Mouse (Mus musculus) liver, postnatal 0 days (tissue): ENCODE measurements around the gene Hnrnph3.

Experiments used
- CTCF ChIP-seq: sonication (generic); IDR thresholded peaks from 2 replicates; pipeline ENCODE4 v1.5.1; 2016; ENCODE audit warnings: antibody characterized with exemption, low read depth
- EP300 ChIP-seq: IDR thresholded peaks from 2 replicates; pipeline ENCODE4 v1.6.1; 2016; ENCODE audit warnings: antibody characterized with exemption, low read depth, mild to moderate bottlenecking

DNA sequence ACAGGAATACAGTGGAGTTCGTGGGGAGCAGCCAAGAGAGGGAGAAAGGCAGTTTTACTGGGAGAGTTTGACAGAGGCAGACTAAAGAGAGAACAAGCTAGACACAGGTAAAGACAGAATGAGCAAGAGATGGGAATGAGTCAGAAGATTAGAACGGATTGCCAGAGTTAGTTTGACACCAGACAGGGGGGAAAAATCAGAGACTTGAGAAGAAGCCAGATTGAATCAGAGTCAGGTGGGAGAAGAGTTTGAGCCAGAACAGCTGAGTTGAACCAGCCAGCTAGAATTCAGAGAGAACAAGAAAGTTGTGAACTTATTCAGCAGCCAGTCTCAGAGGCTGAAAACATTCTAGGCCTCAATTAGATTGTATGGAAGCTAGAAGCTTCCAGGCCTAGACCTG lies 35.8 kb upstream of the Hnrnph3 start, which contains the start of gene Pbld1:
- TF ChIP-seq CTCF (no peak), EP300 (no peak)
